Mouse (Mus musculus) cerebellum, adult 2 months (tissue): ENCODE data around the gene Afdn.

Experiments
- CTCF ChIP-seq: fragments of 200-500 bp; IDR thresholded peaks from 2 replicates; pipeline ENCODE4 v1.5.1; 2011; ENCODE audit warnings: low read depth, mild to moderate bottlenecking, control low read depth, low read length, moderate library complexity, borderline replicate concordance; ENCODE audit not compliant: insufficient read depth
- POLR2A ChIP-seq: fragments of 200-500 bp; IDR thresholded peaks from 2 replicates; pipeline ENCODE4 v1.6.1; 2011; ENCODE audit warnings: low read length, control low read depth, borderline replicate concordance; ENCODE audit not compliant: insufficient read depth

DNA sequence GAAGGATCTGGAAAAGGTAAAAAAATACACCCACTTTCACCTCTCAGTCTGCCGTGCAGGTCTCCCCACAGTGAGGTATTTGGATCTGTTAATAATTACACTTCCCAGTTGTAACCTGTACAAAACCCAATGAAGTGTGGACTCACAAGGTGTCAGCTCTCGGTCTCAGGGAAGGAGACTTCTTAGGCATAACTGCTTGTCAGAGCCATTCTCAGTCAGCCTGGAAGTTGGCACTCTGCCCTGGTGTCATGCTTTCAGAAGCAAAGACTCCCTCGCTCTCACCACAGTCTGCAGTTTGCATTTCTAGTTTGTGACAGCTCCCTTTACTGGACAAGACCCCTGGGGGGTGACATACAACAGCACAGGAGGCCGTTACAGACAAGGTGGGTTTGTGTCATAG is 15.5 kb upstream of the Afdn start:
- no peak for TF ChIP-seq CTCF
- TF ChIP-seq POLR2A, result no peak
